Mouse (Mus musculus): ENCODE measurements around the gene Snorc. TPM values are rescaled to one million over a fixed set of nuclear protein-coding genes. Genes with fewer than 3 reads are reported as not detected.

The Snorc gene
- polyA plus RNA-seq, 1 experiment from 2014 or later, result 0.59 TPM

DNA sequence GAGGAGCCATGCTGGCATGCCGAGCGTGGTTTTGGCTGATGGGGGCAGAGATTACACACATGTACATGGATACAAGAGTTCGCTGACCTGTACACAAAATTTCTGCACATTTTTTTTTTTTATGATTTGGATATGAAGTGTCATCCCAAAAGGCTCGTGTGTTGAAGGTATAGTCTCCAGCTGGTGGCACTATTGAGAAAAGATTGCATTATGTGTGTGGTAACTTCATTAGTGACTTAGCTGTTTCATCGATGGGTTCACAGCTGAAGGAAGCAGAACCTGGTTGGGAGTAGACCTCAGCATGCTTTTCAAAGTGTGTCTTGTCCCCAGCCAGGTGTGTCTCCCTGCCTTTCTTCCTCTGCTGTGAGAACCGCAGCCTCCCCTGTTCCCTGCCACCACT lies 1.8 kb upstream of the Snorc start:
- Histone ChIP-seq H3K27ac (ENCODE audit: low read length) (no peak overlapping the region), H3K4me2 (replicated peaks; ENCODE audit: low read depth, low read length) (no peak overlapping the region), H3K36me3 (ENCODE audit: control insufficient read depth, insufficient read depth, low read length) (no peaks in the 10 kb centered on the region), H3K9ac (replicated peaks; ENCODE audit: low read depth, low read length) (no peak overlapping the region), H3K27me3 (ENCODE audit: control insufficient read depth, insufficient read depth, low read length) (no peaks in the 10 kb centered on the region), H3K9me3 (ENCODE audit: control insufficient read depth, low read depth, low read length) (no peaks in the 10 kb centered on the region), H3K4me1 (ENCODE audit: control insufficient read depth, insufficient read depth, low read length) (no peaks in the 10 kb centered on the region), H3K4me3 (ENCODE audit: low read depth, low read length) (no peak overlapping the region)
- 71% methylated on average over 6 of the region's 6 CpGs for WGBS
- ATAC-seq (ENCODE audit: insufficient number of reproducible peaks, insufficient read depth, low FRiP score, low read depth), result no peak

DNA sequence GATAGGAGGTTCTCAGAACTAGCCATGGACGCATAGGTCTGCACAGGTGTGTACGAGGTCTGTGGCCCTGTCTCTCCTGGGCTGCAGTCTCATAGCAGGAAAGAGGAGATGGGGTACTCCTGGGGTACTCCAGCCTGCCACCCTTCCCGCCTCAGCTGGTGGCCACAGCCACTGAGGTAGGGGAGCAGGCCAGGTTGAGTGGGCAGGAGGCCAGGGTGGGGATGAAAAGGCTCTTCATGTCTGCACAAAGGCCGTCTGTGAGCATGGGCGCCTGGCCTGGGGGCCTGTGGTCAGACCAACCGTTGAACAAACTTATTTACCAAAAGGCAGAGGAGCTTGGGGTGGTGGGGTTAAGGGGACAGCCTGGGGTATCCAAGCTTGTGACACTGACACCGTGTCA lies 1.8 kb downstream of the Snorc start:
- 82% methylated on average over 7 of the region's 7 CpGs for WGBS
- H3K4me1 ChIP-seq (ENCODE audit: control insufficient read depth, insufficient read depth, low read length), result 0 out of 2 replicates have a peak, but pooled peaks cover 2% of the 10 kb centered on the region
- no peak for ATAC-seq (ENCODE audit: insufficient number of reproducible peaks, insufficient read depth, low FRiP score, low read depth)

DNA sequence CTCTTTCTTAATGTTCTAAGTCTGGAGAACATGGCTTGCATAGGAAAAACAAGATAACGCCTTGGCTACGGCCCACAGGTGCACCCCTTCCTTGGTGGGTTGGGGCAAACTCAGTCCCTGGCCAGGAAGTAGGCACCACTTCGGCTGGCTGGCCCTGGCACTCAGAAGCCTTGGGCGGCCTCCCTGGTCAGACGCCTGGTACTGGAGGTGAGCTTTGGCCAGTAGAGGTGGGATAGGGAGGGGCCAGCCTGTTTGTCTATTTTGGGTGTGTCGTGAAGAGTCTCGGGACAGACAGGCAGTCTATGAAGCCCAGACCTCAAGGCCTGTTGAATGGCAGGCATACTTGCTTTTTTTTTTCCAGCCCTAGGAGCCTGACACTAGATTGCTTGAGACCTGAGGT lies 2.5 kb downstream of the Snorc start:
- ATAC-seq (ENCODE audit: insufficient number of reproducible peaks, insufficient read depth, low FRiP score, low read depth), result no peak

More for the DNA sequence above, 1.8 kb downstream of the Snorc start:
- H3K4me3 ChIP-seq (ENCODE audit: low read depth, low read length), result no peak overlapping the region
- no peak overlapping the region for H3K9ac ChIP-seq (replicated peaks; ENCODE audit: low read depth, low read length)
- no peaks in the 10 kb centered on the region for H3K36me3 ChIP-seq (ENCODE audit: control insufficient read depth, insufficient read depth, low read length)
- no peak overlapping the region for H3K4me2 ChIP-seq (replicated peaks; ENCODE audit: low read depth, low read length)
- H3K27ac ChIP-seq (ENCODE audit: low read length), result no peak overlapping the region
- H3K9me3 ChIP-seq (ENCODE audit: control insufficient read depth, low read depth, low read length), result no peaks in the 10 kb centered on the region
- peaks cover 13% of the 10 kb centered on the region; the same call in 1 of the 2 replicates for H3K27me3 ChIP-seq (ENCODE audit: control insufficient read depth, insufficient read depth, low read length)

DNA sequence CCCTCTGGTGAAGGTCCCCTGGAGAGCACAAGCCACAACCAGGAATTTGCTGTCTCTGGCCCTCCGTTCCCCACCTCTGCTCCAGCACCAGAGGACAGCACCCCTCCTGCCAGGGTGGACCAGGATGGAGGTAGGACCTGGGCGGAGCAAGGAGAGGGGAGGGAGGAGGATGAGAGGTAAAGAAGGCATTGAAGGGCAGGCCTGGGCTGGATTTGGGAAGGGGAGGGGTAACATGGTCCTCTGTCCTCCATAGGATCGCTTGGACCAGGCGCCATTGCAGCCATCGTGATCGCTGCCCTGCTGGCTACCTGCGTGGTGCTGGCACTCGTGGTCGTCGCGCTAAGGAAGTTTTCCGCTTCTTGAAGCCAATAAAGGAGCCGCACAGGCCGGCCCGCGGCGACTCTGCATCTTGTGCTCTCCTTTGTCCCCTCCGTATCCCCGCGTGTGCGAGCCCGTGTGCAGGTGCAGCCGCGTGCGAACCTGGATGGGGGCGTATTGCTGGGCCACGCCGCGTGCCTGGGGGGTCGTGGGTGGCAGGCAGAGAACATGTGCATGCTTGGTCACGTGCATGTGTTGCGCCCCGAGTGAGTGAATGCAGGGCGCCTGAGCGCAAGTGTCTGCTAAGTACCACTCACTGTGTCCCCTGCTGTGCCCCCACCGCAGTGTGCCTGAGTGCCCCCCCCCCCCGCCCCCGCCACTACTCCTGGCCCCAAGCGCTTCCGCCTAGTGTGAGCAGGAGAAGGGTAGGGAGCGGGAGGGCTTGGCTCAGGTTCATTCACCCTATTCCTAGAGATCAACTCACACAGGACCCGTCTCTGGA lies 5.2 kb downstream of the Snorc start:
- Histone ChIP-seq H3K27ac (ENCODE audit: low read length) (no peak overlapping the region), H3K9me3 (ENCODE audit: control insufficient read depth, low read depth, low read length) (no peaks in the 10 kb centered on the region), H3K27me3 (ENCODE audit: control insufficient read depth, insufficient read depth, low read length) (peaks cover 13% of the 10 kb centered on the region; the same call in 1 of the 2 replicates), H3K4me3 (ENCODE audit: low read depth, low read length) (peak overlapping the region; percentile 22), H3K4me1 (ENCODE audit: control insufficient read depth, insufficient read depth, low read length) (0 out of 2 replicates have a peak, but pooled peaks cover 2% of the 10 kb centered on the region), H3K4me2 (replicated peaks; ENCODE audit: low read depth, low read length) (peak overlapping the region; percentile 40), H3K36me3 (ENCODE audit: control insufficient read depth, insufficient read depth, low read length) (no peaks in the 10 kb centered on the region), H3K9ac (replicated peaks; ENCODE audit: low read depth, low read length) (no peak overlapping the region)
- WGBS, result 4% methylated on average over 41 of the region's 42 CpGs
- ATAC-seq (ENCODE audit: insufficient number of reproducible peaks, insufficient read depth, low FRiP score, low read depth), result 0 out of 2 replicates have a peak, but pooled peaks have one; percentile 37

More for the DNA sequence above, 2.5 kb downstream of the Snorc start:
- Histone ChIP-seq H3K9me3 (ENCODE audit: control insufficient read depth, low read depth, low read length) (no peaks in the 10 kb centered on the region), H3K9ac (replicated peaks; ENCODE audit: low read depth, low read length) (no peak overlapping the region), H3K4me3 (ENCODE audit: low read depth, low read length) (no peak overlapping the region), H3K27me3 (ENCODE audit: control insufficient read depth, insufficient read depth, low read length) (peaks cover 13% of the 10 kb centered on the region; the same call in 1 of the 2 replicates), H3K4me1 (ENCODE audit: control insufficient read depth, insufficient read depth, low read length) (0 out of 2 replicates have a peak, but pooled peaks cover 2% of the 10 kb centered on the region), H3K4me2 (replicated peaks; ENCODE audit: low read depth, low read length) (no peak overlapping the region), H3K27ac (ENCODE audit: low read length) (no peak overlapping the region), H3K36me3 (ENCODE audit: control insufficient read depth, insufficient read depth, low read length) (no peaks in the 10 kb centered on the region)
- WGBS, result 77% methylated on average over 7 of the region's 7 CpGs

DNA sequence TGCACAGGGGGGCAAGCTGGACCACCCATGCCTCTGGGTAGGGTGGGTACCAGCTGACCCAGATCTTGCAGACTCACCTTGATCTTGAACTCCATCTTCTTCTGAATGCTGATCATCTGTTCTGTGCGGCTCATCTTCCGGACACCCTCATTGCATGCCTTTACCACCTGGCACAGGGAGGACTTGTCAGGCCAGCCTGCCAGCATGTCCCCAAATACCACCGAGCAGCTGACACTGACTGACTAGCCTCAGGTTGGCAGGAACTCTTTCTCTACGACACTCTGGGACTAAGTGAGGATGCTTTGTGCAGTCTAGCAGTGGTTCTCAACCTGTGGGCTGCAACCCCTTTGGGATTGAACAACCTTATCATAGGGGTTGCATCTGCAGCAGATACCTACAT lies 12.5 kb downstream of the Snorc start:
- Histone ChIP-seq H3K9me3 (ENCODE audit: control insufficient read depth, low read depth, low read length) (no peaks in the 10 kb centered on the region), H3K4me3 (ENCODE audit: low read depth, low read length) (no peak overlapping the region), H3K27me3 (ENCODE audit: control insufficient read depth, insufficient read depth, low read length) (no peaks in the 10 kb centered on the region), H3K4me2 (replicated peaks; ENCODE audit: low read depth, low read length) (no peak overlapping the region), H3K27ac (ENCODE audit: low read length) (no peak overlapping the region), H3K4me1 (ENCODE audit: control insufficient read depth, insufficient read depth, low read length) (no peaks in the 10 kb centered on the region), H3K9ac (replicated peaks; ENCODE audit: low read depth, low read length) (no peak overlapping the region), H3K36me3 (ENCODE audit: control insufficient read depth, insufficient read depth, low read length) (no peaks in the 10 kb centered on the region)
- WGBS, result 77% methylated on average over 4 of the region's 4 CpGs
- no peak for ATAC-seq (ENCODE audit: insufficient number of reproducible peaks, insufficient read depth, low FRiP score, low read depth)

DNA sequence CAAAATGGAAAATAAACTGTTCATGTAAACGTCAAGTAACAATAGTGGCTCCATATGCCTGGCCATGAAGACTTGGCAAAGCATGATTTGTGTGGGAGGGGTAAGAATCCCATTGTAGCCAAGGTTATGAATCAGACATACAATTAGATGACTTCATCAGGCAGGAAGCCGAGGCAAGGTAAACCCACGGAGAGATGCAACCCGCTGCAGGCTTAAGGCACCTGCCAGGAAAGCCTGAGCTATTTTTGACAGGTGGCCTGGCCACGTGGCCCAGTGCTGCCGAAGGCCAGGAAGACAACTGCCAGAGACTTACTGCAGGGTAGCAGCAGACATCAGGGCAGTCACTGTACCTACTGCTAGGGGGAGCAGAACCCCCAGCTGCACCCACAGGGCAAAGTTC lies 16.3 kb downstream of the Snorc start:
- no peaks in the 10 kb centered on the region for H3K27me3 ChIP-seq (ENCODE audit: control insufficient read depth, insufficient read depth, low read length)
- H3K9ac ChIP-seq (replicated peaks; ENCODE audit: low read depth, low read length), result no peak overlapping the region
- no peaks in the 10 kb centered on the region for H3K36me3 ChIP-seq (ENCODE audit: control insufficient read depth, insufficient read depth, low read length)
- WGBS, result 48% methylated on average over 6 of the region's 6 CpGs
- H3K4me3 ChIP-seq (ENCODE audit: low read depth, low read length), result no peak overlapping the region
- no peak for ATAC-seq (ENCODE audit: insufficient number of reproducible peaks, insufficient read depth, low FRiP score, low read depth)
- H3K9me3 ChIP-seq (ENCODE audit: control insufficient read depth, low read depth, low read length), result no peaks in the 10 kb centered on the region
- no peak overlapping the region for H3K4me2 ChIP-seq (replicated peaks; ENCODE audit: low read depth, low read length)
- no peak overlapping the region for H3K27ac ChIP-seq (ENCODE audit: low read length)
- H3K4me1 ChIP-seq (ENCODE audit: control insufficient read depth, insufficient read depth, low read length), result no peaks in the 10 kb centered on the region

DNA sequence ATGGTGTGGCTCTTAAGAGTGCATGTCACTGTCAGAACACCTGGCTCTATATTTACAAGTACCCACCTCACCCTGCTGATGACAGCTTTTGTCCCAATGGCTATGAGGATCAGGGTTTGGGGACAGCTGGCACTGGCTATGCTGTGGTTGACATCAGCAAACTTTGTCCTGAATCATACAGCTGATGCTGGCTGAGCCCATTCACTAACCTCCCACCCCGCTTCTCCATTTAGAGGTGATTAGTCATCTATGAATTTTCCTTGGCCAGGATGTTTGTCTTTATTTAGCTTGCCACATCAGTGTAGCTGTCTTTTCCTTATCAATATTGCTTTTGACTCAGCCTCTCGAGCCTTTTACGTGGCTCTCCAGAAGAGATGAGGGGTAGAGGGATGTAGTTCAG lies 22.2 kb downstream of the Snorc start:
- Histone ChIP-seq H3K9ac (replicated peaks; ENCODE audit: low read depth, low read length) (no peak overlapping the region), H3K4me2 (replicated peaks; ENCODE audit: low read depth, low read length) (no peak overlapping the region), H3K4me1 (ENCODE audit: control insufficient read depth, insufficient read depth, low read length) (no peaks in the 10 kb centered on the region), H3K36me3 (ENCODE audit: control insufficient read depth, insufficient read depth, low read length) (no peaks in the 10 kb centered on the region), H3K9me3 (ENCODE audit: control insufficient read depth, low read depth, low read length) (no peaks in the 10 kb centered on the region), H3K27ac (ENCODE audit: low read length) (no peak overlapping the region), H3K27me3 (ENCODE audit: control insufficient read depth, insufficient read depth, low read length) (no peaks in the 10 kb centered on the region), H3K4me3 (ENCODE audit: low read depth, low read length) (no peak overlapping the region)
- no peak for ATAC-seq (ENCODE audit: insufficient number of reproducible peaks, insufficient read depth, low FRiP score, low read depth)
- WGBS, result 68% methylated on average over 3 of the region's 3 CpGs

DNA sequence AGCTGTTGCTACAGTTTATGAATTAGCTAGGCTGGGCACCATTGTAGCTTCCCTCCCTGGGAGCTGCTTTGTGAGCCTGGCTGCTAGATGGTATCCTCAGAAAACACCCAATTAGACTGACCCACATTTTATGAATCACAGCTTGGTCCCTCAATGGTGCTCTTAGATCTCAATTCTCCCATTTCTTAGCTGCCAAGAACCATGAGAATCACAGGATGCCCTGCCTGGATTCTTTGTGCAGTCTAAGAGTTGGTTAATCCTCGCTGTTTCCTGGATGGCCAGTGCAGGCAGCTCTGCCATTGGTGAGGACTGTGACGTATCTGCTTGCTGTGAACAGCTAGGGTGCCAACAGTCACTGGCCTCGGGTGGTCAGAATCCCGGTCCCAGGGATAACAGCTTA lies 23.5 kb downstream of the Snorc start:
- H3K4me2 ChIP-seq (replicated peaks; ENCODE audit: low read depth, low read length), result no peak overlapping the region
- no peaks in the 10 kb centered on the region for H3K9me3 ChIP-seq (ENCODE audit: control insufficient read depth, low read depth, low read length)
- 83% methylated on average over 4 of the region's 4 CpGs for WGBS
- H3K4me3 ChIP-seq (ENCODE audit: low read depth, low read length), result no peak overlapping the region
- no peaks in the 10 kb centered on the region for H3K27me3 ChIP-seq (ENCODE audit: control insufficient read depth, insufficient read depth, low read length)
- no peak overlapping the region for H3K9ac ChIP-seq (replicated peaks; ENCODE audit: low read depth, low read length)
- H3K36me3 ChIP-seq (ENCODE audit: control insufficient read depth, insufficient read depth, low read length), result no peaks in the 10 kb centered on the region
- no peak for ATAC-seq (ENCODE audit: insufficient number of reproducible peaks, insufficient read depth, low FRiP score, low read depth)
- H3K4me1 ChIP-seq (ENCODE audit: control insufficient read depth, insufficient read depth, low read length), result no peaks in the 10 kb centered on the region
- no peak overlapping the region for H3K27ac ChIP-seq (ENCODE audit: low read length)

Measured in stomach, embryonic 14.5 days (tissue).